Mouse (Mus musculus) fat pad, adult 2 months (tissue): ENCODE measurements around the gene Ola1.

ENCODE experiments used
- DNase-seq: peaks from one replicate; pipeline ENCODE4 v3.0.0-alpha.2; 2011; ENCODE audit warnings: low read depth, low spot score; ENCODE audit errors: extremely low read depth

The Ola1 gene

GRCm38 (mm10) chr2:73218913-73219312 is at the start of gene Ola1:
Gene Ola1 (minus strand): TSS chr2:73218924.
- DNase-seq: no peak

DNA sequence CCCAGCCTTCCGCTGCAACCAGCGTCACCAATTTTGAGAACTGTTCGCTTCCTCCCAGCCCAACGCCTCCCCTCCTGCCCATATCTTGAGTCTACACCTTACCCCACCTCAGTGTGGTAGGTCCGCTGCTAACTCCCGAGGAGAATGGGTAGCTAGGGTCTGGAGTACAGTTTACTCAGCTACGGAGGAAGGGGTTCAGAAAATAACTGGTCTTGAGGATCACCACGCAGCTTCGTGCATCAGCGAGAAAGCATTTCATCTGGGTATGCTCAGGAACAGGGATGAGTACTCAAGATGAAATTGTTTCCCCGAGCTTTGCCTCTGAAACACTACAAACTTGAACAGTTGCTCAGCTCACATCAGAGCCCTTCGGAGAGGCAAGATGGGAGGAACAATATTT is 49.6 kb upstream of the Ola1 start:
- DNase-seq: no peak

- no peak for DNase-seq
Measured at GRCm38 (mm10) chr2:73267818-73268217, 49.1 kb upstream of the Ola1 start.

- DNase-seq: no peak
Measured at GRCm38 (mm10) chr2:73267231-73267630, 48.5 kb upstream of the Ola1 start.

- DNase-seq: no peak
Measured at GRCm38 (mm10) chr2:73266623-73267022, 47.9 kb upstream of the Ola1 start.

GRCm38 (mm10) chr2:73266011-73266410 is 47.3 kb upstream of the Ola1 start:
- no peak for DNase-seq

DNA sequence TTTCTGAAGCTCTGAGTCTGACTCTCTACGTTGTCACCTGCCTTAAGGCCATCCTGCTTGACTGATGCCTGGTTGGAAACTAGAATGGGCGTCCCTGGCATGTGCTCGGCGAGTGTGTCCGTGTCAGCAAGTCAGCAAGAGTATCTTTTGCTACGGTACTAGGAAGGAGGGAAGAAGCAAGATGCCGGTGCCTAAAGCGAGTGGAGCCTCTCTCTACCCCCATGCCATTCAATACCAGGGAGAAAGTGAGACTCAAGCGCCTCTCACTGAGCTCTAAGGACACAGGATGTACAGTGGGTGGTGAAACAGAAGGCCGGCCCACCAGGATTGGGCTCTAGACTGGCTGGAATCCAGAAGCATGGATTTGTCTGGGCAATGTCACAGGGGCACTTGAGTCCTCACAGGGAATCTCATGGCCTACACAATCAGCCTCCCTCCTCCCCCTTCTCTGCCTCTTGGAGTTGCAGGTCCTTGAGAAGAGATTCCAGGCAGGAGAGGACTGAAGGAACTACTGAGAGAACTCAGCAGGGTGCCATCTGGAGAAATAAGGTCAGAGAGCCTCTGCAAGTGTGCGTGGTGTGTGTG is 46.0 kb upstream of the Ola1 start:
- no peak for DNase-seq

GRCm38 (mm10) chr2:73263794-73264610 is 45.3 kb upstream of the Ola1 start:
- DNase-seq: no peak

DNA sequence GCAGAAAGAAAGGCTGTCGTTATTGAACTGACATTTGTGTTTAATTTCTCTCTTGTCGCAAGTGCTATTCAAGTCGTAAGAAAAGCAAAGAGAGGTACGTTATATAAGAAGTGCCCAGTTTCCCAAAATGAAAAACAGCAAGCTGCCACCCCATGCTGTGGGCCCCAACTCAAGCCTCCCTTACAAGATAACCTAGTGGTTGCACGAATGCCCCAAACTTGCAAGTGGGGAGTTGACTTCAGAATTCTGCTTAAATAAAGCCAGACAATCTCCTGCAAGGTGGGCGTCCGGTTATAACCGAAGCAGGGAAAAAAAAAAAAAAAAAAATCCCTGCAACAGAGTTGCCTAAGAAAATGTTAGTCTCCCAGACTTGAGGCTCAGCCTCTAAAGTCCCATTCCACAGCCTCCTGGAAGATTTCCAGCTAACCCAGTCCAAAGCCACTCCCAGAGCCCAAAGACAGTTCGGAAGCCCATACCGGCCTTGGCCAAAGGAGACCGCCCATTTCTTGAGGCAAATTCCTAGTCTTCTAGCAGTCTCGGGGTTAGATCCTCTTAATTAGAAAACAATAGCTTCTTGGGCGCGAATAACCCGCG is 44.5 kb upstream of the Ola1 start:
- no peak for DNase-seq

DNA sequence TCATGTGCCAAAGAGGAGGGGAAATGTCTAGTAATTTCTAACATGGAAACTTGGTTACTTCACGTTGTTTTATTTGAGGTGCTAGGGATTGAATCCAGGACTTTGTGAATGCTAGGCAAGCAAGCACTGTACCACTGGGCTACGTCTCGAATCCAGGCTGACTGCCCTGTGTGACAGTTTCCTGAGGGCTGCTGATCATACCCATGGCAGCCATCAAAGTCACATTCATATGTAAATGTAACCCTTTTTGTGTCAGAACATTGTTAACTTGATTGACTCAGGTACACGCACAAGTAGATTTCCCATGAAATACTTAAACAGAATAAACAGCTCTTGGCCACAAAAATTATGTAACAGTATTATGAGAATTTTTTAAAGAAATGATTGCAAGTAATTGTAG is 30.0 kb upstream of the Ola1 start:
- DNase-seq: no peak

- DNase-seq: no peak
Measured at GRCm38 (mm10) chr2:73241299-73241698, 22.6 kb upstream of the Ola1 start.

- DNase-seq: no peak
Measured at GRCm38 (mm10) chr2:73231081-73231480, 12.4 kb upstream of the Ola1 start.

DNA sequence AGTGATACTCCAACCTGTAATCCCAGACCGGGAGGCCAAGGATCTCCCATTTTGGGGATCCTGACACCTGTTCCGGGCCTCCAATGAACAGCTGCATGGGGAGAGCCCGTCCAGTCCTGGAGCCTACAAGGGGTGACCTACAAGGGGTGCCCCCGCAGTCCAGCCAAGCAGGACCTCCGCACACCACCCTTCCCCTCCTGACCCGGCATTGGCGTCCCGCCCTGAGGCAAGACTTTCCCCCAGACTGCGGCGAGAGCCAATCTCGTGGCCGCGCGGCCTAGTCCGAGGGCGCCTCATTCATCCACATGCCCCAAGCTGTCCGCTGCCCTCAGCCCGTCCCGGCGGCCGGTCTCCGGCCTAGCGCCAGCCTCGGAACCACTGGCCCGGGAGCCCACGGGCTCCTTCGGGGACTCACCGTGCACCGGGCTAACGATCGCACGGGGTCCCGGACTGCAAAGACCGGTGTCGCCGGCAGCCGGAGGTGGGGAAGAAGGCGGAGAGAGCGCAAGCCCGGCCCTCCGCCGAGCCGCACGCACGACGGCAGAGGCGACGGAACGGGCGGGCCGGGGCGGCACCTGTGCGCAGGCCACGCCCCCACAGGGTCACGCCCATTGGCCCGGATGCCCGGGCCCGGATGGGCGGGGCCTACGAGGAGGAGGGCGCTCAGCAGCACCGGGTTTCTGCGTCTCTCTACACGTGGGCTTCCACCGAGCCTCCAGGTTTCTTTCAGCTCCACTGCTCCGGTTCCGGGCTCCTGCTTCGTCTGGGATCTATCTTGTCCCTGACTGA is 4.7 kb downstream of the Ola1 start:
- peak; percentile 11 for DNase-seq

GRCm38 (mm10) chr2:73213539-73213870 is 5.2 kb downstream of the Ola1 start:
- DNase-seq: no peak

GRCm38 (mm10) chr2:73204328-73204727 is 14.4 kb downstream of the Ola1 start:
- no peak for DNase-seq

DNA sequence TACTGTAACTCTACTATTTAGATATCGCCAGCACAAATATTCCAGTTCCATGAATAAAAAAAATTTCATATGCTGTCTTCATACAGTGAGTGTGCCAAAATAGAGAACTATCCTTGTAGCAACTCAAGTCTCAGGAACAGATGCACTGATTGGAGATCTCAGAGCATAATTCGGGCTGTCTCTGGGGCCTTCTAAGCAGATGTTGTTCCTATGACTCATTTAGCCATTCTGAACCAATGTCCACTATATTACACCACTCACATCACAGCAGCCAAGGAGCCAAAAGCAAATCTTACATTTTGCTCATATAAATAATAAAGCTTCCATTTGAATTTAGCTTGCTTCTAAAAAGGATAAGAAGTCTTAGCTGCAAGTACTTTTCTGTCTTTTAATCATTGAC is 30.2 kb downstream of the Ola1 start:
- no peak for DNase-seq

DNA sequence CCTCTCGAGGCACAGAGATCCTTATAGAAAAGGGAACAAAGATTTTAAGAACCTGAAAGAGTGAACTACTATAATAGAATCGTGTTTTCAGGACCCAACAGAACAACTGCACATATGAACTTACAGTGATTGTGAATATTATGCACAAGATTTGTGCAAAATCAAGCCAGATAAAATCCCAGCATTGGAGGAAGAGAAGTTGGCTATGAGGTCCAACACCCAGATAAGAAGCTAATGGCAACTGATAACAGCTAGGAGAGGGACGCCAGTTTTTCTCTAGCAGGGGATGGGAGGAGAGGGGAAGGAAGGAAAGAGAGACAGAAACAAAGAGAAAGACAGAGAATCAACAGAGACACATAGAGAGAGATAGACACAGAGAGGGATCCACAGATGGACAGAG is 33.5 kb downstream of the Ola1 start:
- no peak for DNase-seq

- DNase-seq: no peak
Measured at GRCm38 (mm10) chr2:73169496-73169895, 49.2 kb downstream of the Ola1 start.

DNA sequence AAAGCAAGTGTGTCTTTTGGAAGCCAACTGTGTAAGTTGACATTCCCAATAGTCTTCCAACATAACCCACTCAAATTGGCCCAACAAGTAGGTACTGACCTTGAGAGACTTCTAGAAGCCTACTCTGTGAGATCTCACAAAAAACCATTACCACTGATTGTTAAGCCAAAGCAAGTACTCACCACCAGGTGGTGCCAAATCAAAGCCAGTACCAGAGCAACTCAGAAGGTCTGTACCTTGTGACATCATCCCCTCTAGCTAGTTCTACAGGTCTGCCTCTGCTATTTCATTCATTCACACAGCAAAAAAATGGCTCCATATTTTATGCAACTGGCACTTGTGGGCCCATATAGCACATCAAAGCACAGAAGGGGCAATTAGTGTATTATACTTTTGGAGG is 51.6 kb downstream of the Ola1 start:
- DNase-seq: no peak

GRCm38 (mm10) chr2:73164666-73165065 is 54.1 kb downstream of the Ola1 start:
- no peak for DNase-seq

- DNase-seq: no peak
Measured at GRCm38 (mm10) chr2:73160772-73161171, 58.0 kb downstream of the Ola1 start.

- DNase-seq: no peak
Measured at GRCm38 (mm10) chr2:73157202-73157601, 61.5 kb downstream of the Ola1 start.
